Mouse (Mus musculus) cerebellum, adult 18-20 months (tissue): ENCODE measurements at regions not wholly inside any gene's neighbourhood (a gene's known extent, or its start where the extent isn't known, plus 50 kb on each side); places are given as distances from the start of the nearest gene placed in this dataset.

Source experiments
- DNase-seq, 2 experiments: peaks; one replicate each; pipeline ENCODE4 v3.0.0; 2021

- no peak for DNase-seq
Measured at GRCm38 (mm10) chr11:6785471-6785870, 52.0 kb downstream of the Gm11983 start.

DNA sequence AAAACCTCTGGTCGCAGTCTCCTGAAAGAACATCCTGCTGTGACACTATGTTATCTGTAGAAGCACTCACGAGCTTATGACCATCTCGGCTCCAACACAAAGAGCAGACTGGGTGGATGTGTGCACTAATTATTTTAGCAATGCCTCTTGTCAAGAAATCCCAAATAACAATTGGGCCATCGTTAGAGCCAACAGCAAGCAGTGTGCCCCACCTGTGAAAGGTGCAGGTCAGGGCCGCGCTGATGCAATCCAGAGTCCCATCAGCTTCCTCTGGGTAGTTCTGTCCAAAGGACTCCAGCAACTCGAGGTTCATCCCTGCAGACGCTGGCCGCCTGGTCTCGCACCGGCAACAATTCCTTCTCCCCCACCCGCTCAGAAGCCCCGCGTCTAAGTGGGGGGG lies 54.6 kb downstream of the Gm11983 start:
- DNase-seq: no peak

GRCm38 (mm10) chr11:6779752-6780151 lies 57.7 kb downstream of the Gm11983 start:
- DNase-seq: no peak

GRCm38 (mm10) chr11:6778596-6779360 lies 58.7 kb downstream of the Gm11983 start:
- DNase-seq: no peak

DNA sequence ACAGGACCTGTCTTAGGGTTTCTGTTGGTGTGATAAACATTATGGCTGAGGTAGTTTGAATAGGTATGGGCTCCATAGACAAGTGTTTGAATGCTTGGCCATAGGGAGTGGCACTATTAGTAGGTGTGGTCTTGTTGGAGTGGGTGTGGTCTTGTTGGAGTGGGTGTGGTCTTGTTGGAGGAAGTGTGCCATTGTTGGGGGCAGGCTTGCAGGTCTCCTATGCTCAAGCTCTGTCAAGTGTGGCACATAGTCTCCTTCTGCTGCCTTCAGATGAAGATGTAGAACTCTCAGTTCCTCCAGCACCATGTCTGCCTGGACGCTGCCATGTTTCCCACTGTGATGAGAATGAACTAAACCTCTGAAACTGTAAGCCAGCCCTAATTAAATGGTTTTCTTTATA lies 59.9 kb downstream of the Gm11983 start:
- DNase-seq: no peak

DNA sequence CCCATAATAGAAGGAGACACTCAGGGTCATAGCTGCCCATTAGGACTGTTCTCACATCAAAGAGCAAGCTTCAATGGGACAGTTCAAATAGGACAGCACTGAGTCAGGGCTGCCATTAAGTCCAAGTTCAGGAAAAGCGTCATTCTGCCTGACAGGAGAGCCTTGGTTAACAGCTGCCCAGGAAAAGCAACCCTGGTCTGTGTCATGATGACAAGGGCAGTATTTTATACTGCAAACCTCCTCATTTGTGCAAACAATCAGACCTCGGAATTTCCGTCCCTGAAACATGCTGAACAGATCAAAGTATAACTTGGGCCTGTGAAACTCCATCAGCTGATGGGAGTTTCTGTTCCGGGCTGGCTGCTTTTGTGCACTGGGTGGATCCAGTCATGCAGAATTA lies 62.8 kb downstream of the Gm11983 start:
- no peak for DNase-seq

- DNase-seq: no peak
Measured at GRCm38 (mm10) chr11:6773951-6774350, 63.5 kb downstream of the Gm11983 start.

GRCm38 (mm10) chr11:6773364-6773763 lies 64.1 kb downstream of the Gm11983 start:
- DNase-seq: no peak

DNA sequence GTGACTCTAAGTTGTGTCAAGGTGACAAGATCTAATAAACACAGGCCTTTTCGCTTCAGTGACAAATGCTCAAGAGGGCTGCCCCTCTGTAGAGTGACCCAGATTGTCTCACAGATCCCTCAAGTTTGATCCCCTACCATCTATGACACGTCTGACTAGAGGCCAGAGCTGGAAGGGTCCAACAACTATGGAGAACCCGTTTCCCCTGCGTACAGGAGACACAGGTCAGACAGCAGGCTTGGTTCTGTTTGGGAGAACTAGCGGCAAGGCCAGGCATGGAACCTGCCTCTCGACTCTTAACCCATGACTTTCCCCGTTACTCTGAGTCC lies 68.1 kb downstream of the Gm11983 start:
- no peak for DNase-seq

DNA sequence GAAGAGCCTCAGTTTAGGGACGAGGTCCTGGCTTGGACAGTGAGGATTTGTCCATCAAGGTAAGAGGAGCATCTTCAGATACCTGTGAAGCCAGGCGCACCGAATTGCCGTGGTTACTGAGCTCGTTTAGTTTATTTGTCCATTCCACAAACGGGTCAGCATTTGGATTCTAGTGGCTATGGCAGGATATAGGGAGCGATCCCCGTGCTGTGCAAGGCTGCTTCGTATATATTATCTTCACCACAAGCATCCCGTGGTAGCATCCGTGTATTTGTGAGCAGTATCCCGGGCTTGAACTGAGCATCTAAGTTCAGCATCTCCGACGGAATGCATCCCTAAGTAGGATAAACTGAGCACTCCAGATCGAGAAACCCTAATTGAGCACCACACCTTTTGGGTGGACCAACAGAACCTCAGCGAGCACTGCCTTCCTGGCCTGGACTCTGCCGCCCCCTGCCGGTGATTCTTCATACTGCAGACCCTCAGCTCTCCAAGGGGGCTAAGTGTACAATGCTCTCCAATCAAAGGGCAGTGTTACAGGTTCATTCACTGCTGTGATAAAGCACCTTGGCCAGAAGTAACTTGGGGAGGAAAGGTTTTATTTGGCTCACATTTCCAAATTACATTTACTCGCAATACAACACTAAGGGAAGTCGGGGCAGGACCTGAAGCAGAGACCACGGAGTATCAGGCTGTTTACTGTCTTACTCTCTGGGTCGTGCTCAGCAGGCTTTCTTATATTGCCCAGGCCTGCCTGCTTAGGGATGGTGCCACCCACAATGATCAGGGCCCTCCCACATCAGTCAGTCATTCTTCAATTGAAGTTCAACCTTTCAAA lies 68.6 kb downstream of the Gm11983 start:
- peak; percentile 79 to 89 for DNase-seq

- no peak for DNase-seq
Measured at GRCm38 (mm10) chr11:6766725-6767124, 70.7 kb downstream of the Gm11983 start.

DNA sequence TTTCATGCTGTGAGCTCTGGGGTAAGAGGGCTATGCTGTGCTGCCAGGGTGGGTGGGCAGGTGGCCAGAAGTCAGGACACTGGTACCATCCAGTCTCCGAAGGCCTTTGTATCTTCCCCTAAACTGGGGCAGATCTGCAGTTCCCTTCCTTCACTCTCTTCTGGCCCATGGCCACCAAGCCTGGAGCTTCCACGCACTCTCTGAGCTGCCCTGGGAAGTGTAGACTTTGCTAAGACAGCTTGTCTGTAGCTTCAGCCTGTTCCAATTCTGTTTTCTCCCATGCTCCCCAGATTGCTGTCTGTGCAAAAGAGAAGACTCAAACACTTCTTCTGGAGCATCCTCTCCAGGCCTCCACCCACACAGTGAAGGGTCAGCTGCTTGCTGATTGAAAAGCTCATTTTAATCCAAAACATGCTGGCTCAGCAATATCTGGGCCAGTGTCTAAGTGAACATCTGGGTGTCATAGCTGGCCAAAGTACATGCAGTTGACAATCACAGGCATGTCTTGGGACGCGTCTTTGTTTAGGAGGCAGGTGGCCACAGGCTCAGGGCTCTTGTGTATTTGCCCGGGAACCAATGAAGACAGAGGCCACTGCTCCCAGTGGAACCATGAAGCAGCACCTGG lies 72.0 kb downstream of the Gm11983 start:
- no peak for DNase-seq

- no peak for DNase-seq
Measured at GRCm38 (mm10) chr11:6764186-6764585, 73.3 kb downstream of the Gm11983 start.

- no peak for DNase-seq
Measured at GRCm38 (mm10) chr11:6763001-6763400, 74.5 kb downstream of the Gm11983 start.

- DNase-seq: no peak
Measured at GRCm38 (mm10) chr11:6761876-6762628, 75.4 kb downstream of the Gm11983 start.

- no peak for DNase-seq
Measured at GRCm38 (mm10) chr11:6759578-6759977, 77.9 kb downstream of the Gm11983 start.

GRCm38 (mm10) chr11:6739439-6739838 lies 81.1 kb downstream of the Ramp3 start:
- DNase-seq: no peak

- no peak for DNase-seq
Measured at GRCm38 (mm10) chr11:6738581-6738980, 80.3 kb downstream of the Ramp3 start.

GRCm38 (mm10) chr11:6738163-6738562 lies 79.8 kb downstream of the Ramp3 start:
- no peak for DNase-seq

- DNase-seq: peak; percentile 39 to 45
Measured at GRCm38 (mm10) chr11:6734746-6735430, 76.6 kb downstream of the Ramp3 start.

DNA sequence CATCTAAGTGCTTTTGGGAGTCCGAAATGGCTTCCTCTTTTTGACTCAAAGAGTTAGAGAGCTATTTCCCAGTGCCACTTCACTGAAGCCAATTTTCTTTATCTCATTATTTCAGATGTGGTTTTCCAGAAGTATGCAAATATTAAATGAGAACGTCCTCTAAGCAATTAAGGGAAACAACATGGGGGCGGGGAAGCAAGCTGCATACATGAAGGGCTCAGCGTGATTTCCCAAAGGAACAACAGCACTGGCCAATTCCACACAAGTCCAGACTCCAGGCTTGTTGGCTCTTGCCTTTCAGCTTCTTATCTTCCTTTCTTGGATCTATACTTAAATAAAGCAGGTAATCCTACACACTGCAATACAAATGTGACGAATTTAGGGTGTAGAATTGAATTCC lies 73.2 kb downstream of the Ramp3 start:
- DNase-seq: no peak
